Mouse (Mus musculus) small intestine, adult 2 months (tissue): ENCODE results near the gene Zfhx3. TPM values are rescaled to one million over a fixed set of nuclear protein-coding genes. Genes with fewer than 3 reads are reported as not detected.

Experiments used
- H3K27ac ChIP-seq: fragments of 200-500 bp; 2 replicates; pipeline ENCODE4 v1.5.1; 2012; ENCODE audit warnings: low read depth, low read length, control low read depth, inconsistent platforms; ENCODE audit not compliant: insufficient read depth
- H3K27me3 ChIP-seq: fragments of 200-500 bp; 2 replicates; pipeline ENCODE4 v1.6.1; 2012; ENCODE audit warnings: mild to moderate bottlenecking, moderate library complexity, low read length, inconsistent platforms; ENCODE audit not compliant: control insufficient read depth, insufficient read depth
- H3K36me3 ChIP-seq: fragments of 200-500 bp; 2 replicates; pipeline ENCODE4 v1.6.1; 2012; ENCODE audit warnings: mild to moderate bottlenecking, low read length, control low read depth, inconsistent platforms; ENCODE audit not compliant: control insufficient read depth, insufficient read depth
- H3K4me1 ChIP-seq: fragments of 200-500 bp; 2 replicates; pipeline ENCODE4 v1.6.1; 2012; ENCODE audit warnings: low read length, inconsistent platforms, mixed read lengths; ENCODE audit not compliant: control insufficient read depth, insufficient read depth, insufficient read length
- H3K4me3 ChIP-seq: fragments of 200-500 bp; 2 replicates; pipeline ENCODE4 v1.5.1; 2012; ENCODE audit warnings: low read depth, mild to moderate bottlenecking, control low read depth, inconsistent platforms, low read length, moderate library complexity
- CTCF ChIP-seq: fragments of 200-500 bp; IDR thresholded peaks from 2 replicates; pipeline ENCODE4 v1.5.1; 2012; ENCODE audit warnings: low read depth, mild to moderate bottlenecking, control low read depth, inconsistent platforms, low read length, moderate library complexity, mixed read lengths; ENCODE audit not compliant: insufficient replicate concordance, insufficient read length; ENCODE audit errors: extremely low read depth
- POLR2A ChIP-seq: fragments of 200-500 bp; IDR thresholded peaks from 2 replicates; pipeline ENCODE4 v1.6.1; 2012; ENCODE audit warnings: low read depth, mild to moderate bottlenecking, control low read depth, inconsistent platforms, low read length, moderate library complexity
- WGBS: fragments of 180-500 bp; shearing (Covaris S2); methylation state at CpG from one replicate; pipeline ENCODE4 v1.1.7; 2018; 5-methylcytosine and 5-hydroxymethylcytosine counted together
- polyA plus RNA-seq: library from polyadenylated mRNA; depleted of rRNA; stranded (reverse); fragments of >200 nt; gene quantifications from 2 replicates; pipeline ENCODE4 v1.2.3, GENCODE M21; 2012

The Zfhx3 gene
- polyA plus RNA-seq, 1 experiment: 2.0 TPM

DNA sequence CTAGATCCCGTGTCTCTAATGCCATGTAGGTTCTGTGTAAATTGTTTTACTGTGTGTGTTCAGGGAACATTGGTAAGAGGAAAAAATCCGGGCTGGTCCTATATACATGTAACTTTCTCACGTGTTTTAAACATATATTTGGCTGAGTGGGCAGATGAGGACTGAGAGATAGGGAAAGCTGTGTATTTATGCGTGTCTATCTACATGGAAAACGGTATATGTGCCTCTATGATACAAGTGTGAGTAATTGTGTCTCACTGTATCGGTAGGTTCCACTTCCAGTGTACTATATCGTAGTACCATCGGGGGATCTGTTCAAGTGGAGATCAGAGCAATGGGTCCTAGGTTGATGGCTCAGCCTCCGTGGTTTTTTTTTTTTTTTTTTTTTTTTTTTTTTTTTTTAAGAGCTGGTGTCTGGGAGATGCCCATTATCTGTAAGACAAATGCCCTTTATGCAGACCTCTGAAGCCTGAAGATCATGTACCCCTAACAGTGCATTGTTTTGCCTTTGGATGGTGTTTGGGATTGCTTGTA lies 668.8 kb downstream of the Zfhx3 start:
- no peaks in the 10 kb centered on the region for H3K36me3 ChIP-seq
- 90% methylated on average over 9 of the region's 9 CpGs for WGBS

DNA sequence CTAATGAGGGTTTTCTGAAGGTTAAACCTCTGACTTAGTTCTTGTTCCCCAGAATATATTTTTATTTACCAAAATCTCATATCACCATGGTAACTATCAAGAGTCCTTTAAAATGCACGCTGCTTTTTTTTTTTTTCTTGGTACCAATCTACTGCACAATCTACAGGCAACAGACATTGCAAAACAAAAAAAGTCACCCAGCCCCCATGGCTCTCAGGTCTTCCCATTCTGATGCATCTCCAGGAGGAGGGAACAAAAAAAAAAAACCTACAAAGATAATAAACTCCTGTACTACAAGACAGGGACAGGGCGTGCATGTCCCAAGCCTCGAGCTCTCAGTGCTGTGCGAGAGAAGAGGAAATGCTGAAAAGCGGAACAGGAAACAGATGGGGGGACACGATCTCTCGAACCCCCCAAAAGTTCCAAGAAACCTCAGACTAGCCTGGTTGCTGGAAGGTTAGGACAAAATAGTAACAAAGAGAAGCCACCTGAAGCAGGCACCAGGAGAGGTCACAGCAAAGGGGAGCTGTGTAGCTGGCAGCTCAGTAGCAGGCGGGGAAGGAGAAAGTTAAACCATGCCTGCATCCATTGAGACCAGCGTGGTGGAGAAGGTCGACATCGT lies 669.5 kb downstream of the Zfhx3 start:
- Histone ChIP-seq H3K27me3 (no peaks in the 10 kb centered on the region), H3K4me1 (no peaks in the 10 kb centered on the region), H3K36me3 (no peaks in the 10 kb centered on the region), H3K27ac (no peak overlapping the region; the same call in 1 of the 2 replicates), H3K4me3 (peak overlapping the region; percentile 7)
- WGBS: 52% methylated on average over 11 of the region's 11 CpGs
- no peak for TF ChIP-seq POLR2A
- no peak for TF ChIP-seq CTCF

More for the DNA sequence above, 668.8 kb downstream of the Zfhx3 start:
- Histone ChIP-seq H3K27ac (no peak overlapping the region), H3K27me3 (no peaks in the 10 kb centered on the region), H3K4me3 (no peak overlapping the region), H3K4me1 (no peaks in the 10 kb centered on the region)
- no peak for TF ChIP-seq POLR2A
- no peak for TF ChIP-seq CTCF

DNA sequence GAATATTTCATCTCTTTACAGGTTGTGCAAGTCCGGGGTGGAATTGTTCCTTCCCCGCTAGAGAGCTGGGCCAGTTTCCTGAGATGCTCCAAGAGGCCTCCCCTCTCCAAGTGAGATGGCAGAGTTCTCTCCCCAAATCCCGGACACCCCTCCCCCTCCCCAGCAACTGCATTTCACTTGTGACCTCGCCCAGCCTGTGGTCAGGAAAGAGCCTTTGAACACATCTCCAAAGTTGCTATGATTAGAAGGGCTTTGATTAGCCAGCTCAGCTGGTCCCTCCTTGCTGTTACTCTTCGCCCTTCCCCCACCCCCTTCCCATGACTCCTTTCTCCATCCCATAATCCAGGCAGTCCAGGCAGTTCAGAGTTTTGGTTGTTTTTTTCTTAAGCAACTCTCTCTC lies 670.4 kb downstream of the Zfhx3 start:
- H3K27ac ChIP-seq: no peak overlapping the region

DNA sequence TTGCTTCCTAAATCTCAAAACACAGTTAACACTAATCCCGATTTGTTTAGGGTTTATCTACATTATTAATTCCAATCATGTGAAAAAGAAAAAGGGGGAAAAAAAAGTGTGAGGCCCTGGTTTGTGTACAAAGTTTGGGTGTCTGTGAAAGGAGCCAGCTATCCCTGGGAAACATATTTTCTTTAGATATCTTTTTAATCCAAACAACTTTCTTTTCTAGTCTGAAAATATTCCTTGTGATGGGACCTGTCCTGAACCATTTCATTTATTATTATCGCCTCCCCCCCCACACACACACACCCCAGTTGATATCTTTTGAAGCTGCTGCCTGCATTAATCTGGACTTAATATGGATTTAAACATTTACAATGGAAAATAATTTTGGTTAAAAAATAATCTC lies 670.8 kb downstream of the Zfhx3 start:
- no peak overlapping the region for H3K4me3 ChIP-seq
- H3K27ac ChIP-seq: no peak overlapping the region
- TF ChIP-seq POLR2A: no peak
- no peak for TF ChIP-seq CTCF
- 65% methylated on average over 2 of the region's 2 CpGs for WGBS
- no peaks in the 10 kb centered on the region for H3K36me3 ChIP-seq
- no peaks in the 10 kb centered on the region for H3K4me1 ChIP-seq
- H3K27me3 ChIP-seq: no peaks in the 10 kb centered on the region

More for the DNA sequence above, 670.4 kb downstream of the Zfhx3 start:
- no peak for TF ChIP-seq POLR2A
- no peak for TF ChIP-seq CTCF
- Histone ChIP-seq H3K4me3 (0 out of 2 replicates have a peak overlapping the region, but pooled peaks have one; percentile 7), H3K36me3 (no peaks in the 10 kb centered on the region), H3K4me1 (no peaks in the 10 kb centered on the region), H3K27me3 (no peaks in the 10 kb centered on the region)
- WGBS: 46% methylated on average over 5 of the region's 5 CpGs

DNA sequence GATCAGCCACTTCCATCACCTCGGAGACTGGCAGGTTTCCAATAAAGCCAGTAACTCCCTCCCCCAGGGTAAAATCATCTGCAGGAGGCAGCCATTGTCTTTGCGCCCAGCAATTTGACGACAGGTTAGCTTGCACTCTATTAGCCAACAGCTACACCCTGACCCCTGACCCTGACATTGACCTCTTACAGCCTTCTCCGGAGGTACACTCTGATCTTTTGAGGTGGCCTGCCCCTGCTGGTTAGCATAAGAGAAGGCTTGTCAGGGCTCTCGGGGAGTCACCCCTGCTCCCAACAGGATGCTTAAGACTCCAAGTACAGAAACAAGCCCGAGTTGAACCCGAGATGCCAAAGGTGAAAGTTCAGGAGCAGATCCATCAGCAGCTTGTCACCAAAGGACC lies 678.9 kb downstream of the Zfhx3 start:
- TF ChIP-seq CTCF: no peak
- TF ChIP-seq POLR2A: no peak
- Histone ChIP-seq H3K4me3 (no peak overlapping the region), H3K27me3 (no peaks in the 10 kb centered on the region), H3K36me3 (no peaks in the 10 kb centered on the region), H3K27ac (no peak overlapping the region), H3K4me1 (no peaks in the 10 kb centered on the region)
- WGBS: 62% methylated on average over 7 of the region's 7 CpGs

DNA sequence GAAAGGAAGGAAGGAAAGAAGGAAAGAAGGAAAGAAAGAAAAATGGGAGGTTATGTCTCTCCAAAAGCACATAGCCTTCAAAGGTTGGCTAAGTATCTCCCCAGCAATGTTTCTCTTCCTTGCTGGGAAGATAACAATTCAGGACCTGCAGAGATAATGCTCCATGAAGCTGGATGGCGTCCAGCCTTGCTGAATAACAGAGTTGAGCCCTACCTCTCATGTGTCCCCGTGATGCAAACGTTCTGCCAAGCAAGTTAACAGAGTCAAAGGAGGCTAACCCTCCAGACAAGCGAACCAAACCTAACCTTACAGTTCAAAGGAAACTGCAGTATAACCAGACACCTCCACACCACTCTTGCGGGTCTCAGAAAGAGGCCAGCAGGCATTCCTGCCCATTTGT lies 681.2 kb downstream of the Zfhx3 start:
- WGBS: 39% methylated on average over 5 of the region's 5 CpGs
- H3K27ac ChIP-seq: no peak overlapping the region
- H3K4me3 ChIP-seq: no peak overlapping the region
- no peaks in the 10 kb centered on the region for H3K4me1 ChIP-seq
- no peaks in the 10 kb centered on the region for H3K27me3 ChIP-seq
- H3K36me3 ChIP-seq: no peaks in the 10 kb centered on the region
- TF ChIP-seq CTCF (no peak), POLR2A (no peak)

DNA sequence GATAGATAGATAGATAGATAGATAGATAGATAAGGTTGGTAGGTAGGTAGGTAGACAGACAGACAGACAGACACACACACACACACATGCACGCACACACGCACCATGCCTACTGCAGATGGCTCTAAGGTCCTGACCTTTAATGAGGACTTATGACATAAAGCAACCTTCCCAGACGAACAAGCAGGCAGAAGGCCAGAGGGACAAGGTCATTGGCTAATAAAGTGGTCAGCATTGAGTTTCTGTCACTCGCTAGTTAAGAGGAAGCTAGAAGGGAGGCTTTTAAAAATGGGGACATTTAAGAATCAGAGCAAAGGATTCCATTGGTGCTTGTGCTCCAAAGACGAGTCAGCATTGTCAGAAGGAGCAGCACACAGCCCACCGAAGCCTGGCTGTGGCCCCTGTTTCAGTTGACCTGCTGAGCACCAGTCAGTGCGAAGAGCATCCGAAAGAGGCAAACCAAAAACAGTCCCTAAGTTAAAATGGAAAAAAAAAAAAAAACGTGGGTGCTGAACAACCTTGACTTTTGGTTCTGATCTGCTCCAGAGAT lies 683.2 kb downstream of the Zfhx3 start:
- no peak overlapping the region for H3K4me3 ChIP-seq
- no peaks in the 10 kb centered on the region for H3K4me1 ChIP-seq
- H3K36me3 ChIP-seq: no peaks in the 10 kb centered on the region
- no peak for TF ChIP-seq CTCF
- TF ChIP-seq POLR2A: no peak
- no peaks in the 10 kb centered on the region for H3K27me3 ChIP-seq
- no peak overlapping the region for H3K27ac ChIP-seq
- 77% methylated on average over 9 of the region's 9 CpGs for WGBS
